Mouse (Mus musculus): Measurements from ENCODE around the gene Triml1. TPM values are rescaled to one million over a fixed set of nuclear protein-coding genes. Genes with fewer than 3 reads are reported as not detected.
A peak's percentile ranks its signal among the peaks of the same experiment; 100 is the strongest.

Triml1 gene
- polyA plus RNA-seq, 1 experiment from 2014 or later, result not detected

DNA sequence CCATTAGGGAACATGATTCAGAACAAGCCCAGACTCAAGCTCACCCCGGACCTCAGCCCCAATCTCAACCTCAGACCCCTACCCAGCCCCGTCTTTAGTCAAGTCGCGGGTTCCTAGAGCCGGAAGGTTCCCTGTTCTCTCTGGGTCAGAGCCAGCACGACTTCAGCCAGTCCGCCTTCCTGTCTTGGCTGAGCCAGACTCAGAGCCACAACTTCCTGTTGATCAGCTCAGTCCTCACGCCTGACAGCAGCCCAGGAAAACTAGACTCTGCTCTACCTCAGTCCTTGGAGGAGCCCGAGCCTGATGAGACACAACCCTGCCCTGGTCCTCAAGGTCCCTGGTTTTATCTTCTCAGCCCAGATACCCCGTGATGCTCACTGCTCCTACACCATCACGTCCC lies 22.0 kb upstream of the Triml1 start:
- H3K27ac ChIP-seq (ENCODE audit: low read length), result no peak overlapping the region
- H3K9me3 ChIP-seq (ENCODE audit: control insufficient read depth, low read length), result no peaks in the 10 kb centered on the region
- no peak overlapping the region for H3K4me2 ChIP-seq (ENCODE audit: low read length)
- H3K36me3 ChIP-seq (ENCODE audit: control insufficient read depth, insufficient read depth), result no peaks in the 10 kb centered on the region
- 87% methylated on average over 11 of the region's 11 CpGs for WGBS
- no peaks in the 10 kb centered on the region for H3K27me3 ChIP-seq (replicated peaks; ENCODE audit: control insufficient read depth, insufficient read depth, low read length)
- H3K4me3 ChIP-seq (replicated peaks; ENCODE audit: low read length), result no peak overlapping the region
- no peaks in the 10 kb centered on the region for H3K4me1 ChIP-seq (replicated peaks; ENCODE audit: control insufficient read depth, insufficient read depth, low read length)
- no peak for ATAC-seq
- no peak overlapping the region for H3K9ac ChIP-seq (replicated peaks; ENCODE audit: low read depth, low read length)

DNA sequence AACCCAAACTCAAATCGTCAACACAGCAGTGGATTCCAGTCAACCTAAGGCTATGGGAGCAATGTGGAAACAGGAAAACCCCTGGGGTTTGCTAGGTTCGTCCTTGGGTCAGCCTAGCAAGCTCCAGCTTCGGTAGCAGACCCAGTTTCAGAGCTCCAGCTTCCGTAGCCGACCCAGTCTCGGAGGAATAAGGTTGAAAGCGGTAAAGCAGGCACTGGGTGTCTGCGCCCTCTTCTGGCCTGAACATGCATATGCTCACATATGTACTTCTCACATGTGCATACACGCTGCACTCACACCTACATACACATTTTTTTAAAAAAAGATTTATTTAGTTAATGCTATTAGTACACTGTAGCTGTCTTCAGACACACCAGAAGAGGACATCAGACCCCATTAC lies 8.0 kb upstream of the Triml1 start:
- no peaks in the 10 kb centered on the region for H3K4me1 ChIP-seq (replicated peaks; ENCODE audit: control insufficient read depth, insufficient read depth, low read length)

DNA sequence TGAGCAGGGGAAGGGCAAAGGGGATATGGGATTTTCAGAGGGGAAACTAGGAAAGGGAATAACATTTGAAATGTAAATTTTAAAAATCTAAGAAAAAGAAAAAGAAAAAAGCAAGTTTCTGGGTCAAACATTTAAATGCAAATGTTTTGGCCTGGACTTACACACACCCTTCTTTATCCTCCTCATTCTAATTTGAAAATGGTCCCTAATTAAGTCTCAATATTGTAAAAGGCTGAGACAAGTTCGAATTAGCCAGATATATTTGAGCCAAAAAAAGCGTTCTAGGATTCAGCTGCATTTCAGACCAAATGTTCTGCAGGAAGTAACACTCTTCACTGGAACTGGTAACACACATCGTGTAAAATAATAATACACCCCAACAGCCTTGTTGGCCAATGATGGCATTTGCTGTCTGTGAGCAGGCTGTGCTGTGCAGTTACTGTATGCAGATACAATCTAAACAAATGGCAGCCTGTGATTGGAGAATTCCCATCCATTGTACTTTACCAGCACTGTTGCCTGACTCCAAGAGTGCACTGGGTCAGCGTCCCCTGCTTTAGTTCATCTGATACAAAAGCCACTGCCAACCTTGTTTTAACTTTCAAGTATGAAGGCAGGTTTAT lies 30.0 kb downstream of the Triml1 start:
- Histone ChIP-seq H3K9me3 (ENCODE audit: control insufficient read depth, low read length) (no peaks in the 10 kb centered on the region), H3K4me2 (ENCODE audit: low read length) (no peak overlapping the region), H3K4me3 (replicated peaks; ENCODE audit: low read length) (no peak overlapping the region), H3K4me1 (replicated peaks; ENCODE audit: control insufficient read depth, insufficient read depth, low read length) (0 out of 2 replicates have a peak, but pooled peaks cover 3% of the 10 kb centered on the region), H3K36me3 (ENCODE audit: control insufficient read depth, insufficient read depth) (no peaks in the 10 kb centered on the region), H3K9ac (replicated peaks; ENCODE audit: low read depth, low read length) (no peak overlapping the region), H3K27ac (ENCODE audit: low read length) (no peak overlapping the region), H3K27me3 (replicated peaks; ENCODE audit: control insufficient read depth, insufficient read depth, low read length) (no peaks in the 10 kb centered on the region)
- ATAC-seq, result peak; percentile 77
- 35% methylated on average over 4 of the region's 4 CpGs for WGBS

More for the DNA sequence above, 8.0 kb upstream of the Triml1 start:
- H3K27me3 ChIP-seq (replicated peaks; ENCODE audit: control insufficient read depth, insufficient read depth, low read length), result no peaks in the 10 kb centered on the region
- WGBS, result 92% methylated on average over 9 of the region's 9 CpGs
- no peak overlapping the region for H3K27ac ChIP-seq (ENCODE audit: low read length)
- no peak overlapping the region for H3K4me3 ChIP-seq (replicated peaks; ENCODE audit: low read length)
- H3K9me3 ChIP-seq (ENCODE audit: control insufficient read depth, low read length), result no peaks in the 10 kb centered on the region
- no peak overlapping the region for H3K4me2 ChIP-seq (ENCODE audit: low read length)
- no peaks in the 10 kb centered on the region for H3K36me3 ChIP-seq (ENCODE audit: control insufficient read depth, insufficient read depth)
- H3K9ac ChIP-seq (replicated peaks; ENCODE audit: low read depth, low read length), result no peak overlapping the region
- no peak for ATAC-seq

Other genes with a start within 250 kb of the Triml1 start
- not detected in 2 replicates for gene Triml2, start 39.1 kb upstream of the Triml1 start, polyA plus RNA-seq (2015; fragmentation: Nextera tagmentation; extraction: Ambion mirVana)
- not detected in 2 replicates for gene Zfp42, start 165.5 kb upstream of the Triml1 start, polyA plus RNA-seq (2015; fragmentation: Nextera tagmentation; extraction: Ambion mirVana)

Measured in forebrain, embryonic 16.5 days (tissue).